Comparison of ENCODE assay signal across 16 mouse cellular contexts in the genomic region with DNA sequence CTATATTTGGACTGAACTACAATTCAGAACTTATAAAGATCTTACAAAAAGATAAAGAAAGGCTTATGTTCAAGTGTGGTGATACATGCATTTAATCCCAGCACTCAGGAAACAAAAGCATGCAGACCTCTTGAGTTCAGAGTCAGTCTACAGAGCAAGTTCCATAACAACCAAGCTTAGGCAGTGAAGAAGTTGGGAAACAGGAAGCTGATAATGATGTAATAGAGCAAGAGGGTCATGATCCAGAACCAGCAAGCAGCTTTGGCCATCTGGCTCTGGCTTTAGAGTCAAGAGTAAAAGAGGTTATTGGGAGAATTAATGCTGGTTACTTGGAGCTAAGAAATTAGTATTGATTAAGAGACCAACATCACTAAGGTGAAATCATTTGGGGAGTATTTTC.
"Had no signal": no experiment of that assay in that cellular context is flagged by ENCODE, and none has a peak within 500 bp of the region (broad histone marks: within the 10 kb centered on the region; RNA-seq: fewer than 3 reads in every experiment).

No protein-coding gene starts in this region.

- H3K27ac ChIP-seq: neural tube, embryonic 13.5 days; neural tube, embryonic 15.5 days; stomach, embryonic 15.5 days; stomach, postnatal 0 days had no signal

- H3K9ac ChIP-seq: neural tube, embryonic 13.5 days; neural tube, embryonic 15.5 days; stomach, embryonic 15.5 days had no signal

- H3K4me1 ChIP-seq: neural tube, embryonic 13.5 days; neural tube, embryonic 15.5 days; stomach, embryonic 15.5 days had no signal

- H3K4me3 ChIP-seq: neural tube, embryonic 13.5 days; neural tube, embryonic 15.5 days; stomach, embryonic 15.5 days had no signal

- H3K4me2 ChIP-seq: neural tube, embryonic 13.5 days; neural tube, embryonic 15.5 days; stomach, embryonic 15.5 days had no signal

- H3K36me3 ChIP-seq: neural tube, embryonic 13.5 days; neural tube, embryonic 15.5 days; stomach, embryonic 15.5 days had no signal

- DNase-seq: retina, postnatal 1 day; right cerebral cortex, adult 18-20 months; right cerebral cortex, postnatal 14 days; right cerebral cortex, postnatal 25 days; right cerebral cortex, postnatal 4 days; spleen, adult 18-20 months; thymus, adult 18-20 months; thymus, adult 2 months; thymus, postnatal 14 days; thymus, postnatal 25 days; thymus, postnatal 36 days; thymus, postnatal 4 days had no signal

- H3K9me3 ChIP-seq: neural tube, embryonic 13.5 days; neural tube, embryonic 15.5 days; stomach, embryonic 15.5 days had no signal

- H3K27me3 ChIP-seq: neural tube, embryonic 13.5 days; neural tube, embryonic 15.5 days; stomach, embryonic 15.5 days had no signal
